Mouse (Mus musculus) gastrocnemius, postnatal 10 days (tissue): ENCODE data around the gene Ccl11. TPM values are rescaled to one million over a fixed set of nuclear protein-coding genes. Genes with fewer than 3 reads are reported as not detected.

Experiments
- DNase-seq: peaks from one replicate; pipeline ENCODE4 v3.0.0; 2021; ENCODE audit warnings: mixed read lengths
- long read RNA-seq, 2 experiments: library from polyadenylated mRNA; stranded (forward); transcript quantifications; one replicate each; pipeline ENCODE4 v2.0.0; 2021
- total RNA-seq, 2 experiments: library from RNA; stranded (reverse); gene quantifications; 2 replicates each; pipeline ENCODE4 v1.2.3; 2021

Ccl11 gene
- 10 to 100 TPM; 12.2 to 13.3 TPM for total RNA-seq
- long read RNA-seq, experiment 1, transcript Ccl11-201 (3 exons, 1,082 nt), result major isoform, 5 of 5 reads
- long read RNA-seq, experiment 1, partial matches to known transcripts, result 0 of 5 reads
- long read RNA-seq, experiment 1, other reads (novel, unspliced or antisense), result 0 of 5 reads
- long read RNA-seq, experiment 2, transcript Ccl11-201 (3 exons, 1,082 nt), result major isoform, 6 of 6 reads
- long read RNA-seq, experiment 2, partial matches to known transcripts, result 0 of 6 reads
- long read RNA-seq, experiment 2, other reads (novel, unspliced or antisense), result 0 of 6 reads

DNA sequence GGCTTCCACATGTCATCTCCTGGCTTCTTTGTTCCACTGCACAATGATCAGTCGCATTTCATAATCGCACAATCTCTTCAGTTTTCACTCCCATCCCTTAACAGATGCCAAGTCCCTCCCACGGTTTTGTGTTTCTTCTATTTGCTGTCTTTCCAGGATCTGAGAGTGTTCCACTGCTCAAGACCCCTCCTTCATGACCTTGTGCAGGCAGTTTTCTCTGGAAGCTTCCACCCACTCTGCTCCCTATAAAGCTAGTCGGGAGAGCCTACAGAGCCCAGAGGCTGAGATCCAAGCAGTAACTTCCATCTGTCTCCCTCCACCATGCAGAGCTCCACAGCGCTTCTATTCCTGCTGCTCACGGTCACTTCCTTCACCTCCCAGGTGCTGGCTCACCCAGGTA lies at the start of gene Ccl11:
Gene Ccl11 (plus strand): TSS at position 178 of the 400 bp plus-strand sequence.
- no peak for DNase-seq

DNA sequence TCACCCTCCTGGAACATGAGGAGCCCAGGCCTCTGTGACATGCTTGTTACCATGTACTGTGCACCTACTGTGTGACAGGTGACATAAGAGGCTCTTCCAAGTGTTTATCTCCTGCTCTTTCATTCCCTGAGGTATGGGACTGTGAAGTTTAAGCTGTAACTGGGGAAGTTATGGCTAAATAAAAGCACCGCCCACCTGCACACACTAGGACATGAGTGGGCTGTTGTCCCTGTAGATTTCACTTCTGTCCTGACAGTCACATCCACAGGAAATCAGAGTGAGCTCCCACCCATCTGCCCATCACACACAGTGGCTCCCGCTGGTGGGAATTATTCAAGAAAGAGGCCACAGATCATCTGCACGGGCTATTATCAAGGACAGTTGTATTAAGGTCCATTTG lies 47.5 kb upstream of the Ccl11 start:
- no peak for DNase-seq

DNA sequence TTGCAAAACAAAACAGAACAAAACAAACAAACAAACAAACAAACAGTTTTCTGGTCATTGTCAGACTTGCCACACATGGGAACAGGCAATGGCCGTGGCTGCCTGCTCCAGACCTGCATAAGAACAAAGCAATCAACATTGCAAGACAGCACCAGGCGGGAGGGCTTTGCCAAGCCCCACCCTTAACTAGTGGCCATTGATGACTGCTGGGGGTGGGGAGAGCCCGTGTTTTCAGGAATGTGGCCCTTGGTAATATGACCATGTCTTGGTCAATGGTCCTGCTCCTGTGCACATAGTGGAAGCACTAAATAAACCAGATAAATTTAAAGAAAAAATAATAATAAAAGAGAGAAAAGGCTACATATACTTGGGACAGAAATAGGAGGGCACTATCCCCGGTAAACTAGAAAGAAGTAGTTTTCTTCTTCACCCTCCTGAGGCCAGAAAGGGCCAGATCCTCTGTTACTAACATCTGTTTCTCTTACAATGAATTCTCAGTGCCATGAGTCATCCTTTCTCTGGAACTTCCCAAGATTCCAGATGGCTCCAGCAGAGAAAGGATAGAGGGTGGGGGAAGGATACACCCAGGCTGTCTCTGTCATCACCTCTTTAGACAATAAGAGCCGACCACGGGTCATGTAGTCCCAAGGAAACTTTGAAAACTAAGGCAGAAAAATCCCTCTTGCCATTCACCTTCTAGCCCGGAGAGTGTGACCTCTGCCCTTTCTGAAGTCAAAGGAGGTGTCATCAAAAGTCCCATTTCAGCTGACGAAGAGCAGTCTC lies 46.0 kb upstream of the Ccl11 start:
- DNase-seq, result no peak

DNA sequence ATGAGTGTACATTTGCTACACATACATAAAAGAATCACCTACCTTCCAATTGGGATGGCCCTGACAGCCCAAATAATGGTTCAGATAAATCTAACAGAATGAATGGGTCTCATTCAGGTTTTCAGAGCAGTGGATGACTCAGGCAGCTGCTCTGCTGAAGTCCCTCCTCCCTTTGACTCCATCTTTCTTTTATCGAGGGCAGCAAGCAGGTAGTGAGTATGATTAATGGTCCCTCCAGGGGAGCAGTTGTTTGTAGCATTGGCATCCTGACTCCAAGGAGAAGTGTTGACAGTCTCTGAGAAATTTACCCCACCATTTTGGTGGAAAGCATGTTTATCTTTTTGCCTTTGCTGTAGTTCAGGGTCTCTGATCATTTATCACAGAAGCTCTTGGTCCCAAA lies 43.9 kb upstream of the Ccl11 start:
- no peak for DNase-seq

DNA sequence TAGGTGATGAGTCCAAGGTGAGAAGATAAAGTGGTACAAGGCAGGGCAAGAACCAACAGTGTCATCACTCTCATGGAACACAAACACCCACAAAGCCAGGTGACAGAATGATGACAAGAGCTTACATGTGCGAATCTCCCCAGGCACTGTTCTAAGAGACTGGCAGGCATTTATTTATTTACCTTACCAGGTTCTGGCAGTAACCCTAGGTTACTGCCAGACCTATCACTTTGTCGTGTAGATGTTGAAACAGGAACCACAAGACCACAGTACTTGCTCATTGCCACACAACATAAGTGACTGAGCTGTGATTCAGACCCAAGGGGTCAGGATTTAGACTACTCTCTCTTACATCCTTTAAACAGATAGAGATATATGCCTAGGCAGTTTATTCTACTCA lies 42.6 kb upstream of the Ccl11 start:
- DNase-seq, result no peak

DNA sequence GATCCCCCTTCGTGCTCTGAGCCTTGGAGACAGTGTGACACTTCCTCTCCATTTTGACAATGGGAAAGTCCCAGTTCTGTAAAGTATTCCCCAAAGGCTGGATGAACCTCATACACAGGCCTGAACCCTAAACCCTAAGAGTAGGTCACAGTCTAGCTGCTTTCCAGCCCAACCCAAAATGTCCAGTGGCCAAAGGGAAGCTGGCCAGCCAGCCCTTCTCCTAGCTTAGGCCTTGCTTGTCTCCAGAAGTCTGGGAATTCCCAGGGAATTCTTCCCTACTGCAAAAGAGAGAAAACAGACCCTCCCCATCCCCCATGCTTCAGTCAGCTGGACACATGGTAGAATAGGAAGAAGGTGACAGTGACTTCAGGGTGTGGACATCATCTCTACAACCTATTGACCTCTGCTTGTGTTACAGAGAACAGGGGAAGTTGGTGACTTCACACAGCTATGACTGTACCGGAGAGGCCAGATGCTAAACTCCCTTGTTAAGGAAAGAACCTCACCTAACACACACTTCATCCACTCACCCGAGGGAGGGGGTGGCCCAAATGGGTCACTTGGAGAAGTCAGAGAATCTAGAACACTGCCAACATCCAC lies 41.3 kb upstream of the Ccl11 start:
- DNase-seq, result peak; percentile 30

DNA sequence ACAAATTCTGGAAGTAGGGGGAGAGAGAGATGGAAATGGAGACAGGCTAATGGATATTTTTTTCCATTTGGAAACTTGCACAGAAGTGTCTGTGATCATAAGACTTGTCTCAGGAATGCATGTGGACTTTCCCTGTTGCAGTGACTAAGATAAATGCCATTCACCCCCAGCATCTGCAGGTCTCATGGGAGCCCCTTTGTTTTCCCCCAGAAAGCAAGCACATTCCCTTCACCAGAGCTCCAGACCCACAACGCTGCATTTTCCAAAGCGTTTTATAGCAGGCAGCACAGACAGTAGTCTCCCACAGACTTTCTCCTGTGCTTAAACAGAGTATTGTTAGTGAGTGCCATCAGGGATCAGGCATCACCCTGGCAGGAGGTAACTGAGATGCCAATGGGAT lies 38.2 kb upstream of the Ccl11 start:
- DNase-seq, result no peak

DNA sequence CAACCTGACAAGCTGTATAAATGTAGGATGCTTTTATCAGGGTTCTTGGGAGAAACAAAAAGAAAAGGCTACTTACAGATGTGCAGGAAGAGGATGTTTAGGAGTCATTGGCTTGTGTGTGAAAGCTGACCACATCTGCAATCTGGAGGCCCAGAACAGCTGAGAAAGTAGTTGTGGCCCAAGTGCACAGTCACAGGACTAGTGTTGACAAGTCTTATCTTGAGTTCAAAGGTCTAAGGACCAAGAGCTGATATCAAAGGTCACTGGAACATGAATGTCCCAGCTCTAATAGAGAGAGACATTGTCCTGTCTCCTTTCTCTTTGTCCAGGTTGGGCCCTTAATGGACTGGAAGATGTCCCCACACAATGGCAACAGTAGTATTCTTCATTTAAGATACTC lies 37.8 kb upstream of the Ccl11 start:
- DNase-seq, result no peak

DNA sequence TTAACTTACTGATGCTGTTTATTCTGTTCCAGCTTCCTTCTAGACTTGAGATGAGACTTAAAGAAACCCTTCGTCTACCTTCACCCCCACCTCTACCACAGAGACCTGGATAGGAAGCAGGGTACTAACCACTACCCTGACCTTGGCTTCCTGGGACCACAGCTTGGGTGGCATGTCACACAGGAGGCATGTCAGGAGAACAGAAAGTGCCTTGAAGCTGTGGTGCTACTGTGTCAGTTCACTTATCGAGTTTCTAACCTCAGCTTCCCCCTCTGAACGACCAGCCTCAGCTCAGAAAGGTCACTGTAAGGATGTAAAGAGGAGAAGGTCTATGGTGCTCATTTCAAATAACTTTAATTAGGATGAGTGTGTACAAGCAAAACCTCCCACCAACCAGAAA lies 36.2 kb upstream of the Ccl11 start:
- no peak for DNase-seq

DNA sequence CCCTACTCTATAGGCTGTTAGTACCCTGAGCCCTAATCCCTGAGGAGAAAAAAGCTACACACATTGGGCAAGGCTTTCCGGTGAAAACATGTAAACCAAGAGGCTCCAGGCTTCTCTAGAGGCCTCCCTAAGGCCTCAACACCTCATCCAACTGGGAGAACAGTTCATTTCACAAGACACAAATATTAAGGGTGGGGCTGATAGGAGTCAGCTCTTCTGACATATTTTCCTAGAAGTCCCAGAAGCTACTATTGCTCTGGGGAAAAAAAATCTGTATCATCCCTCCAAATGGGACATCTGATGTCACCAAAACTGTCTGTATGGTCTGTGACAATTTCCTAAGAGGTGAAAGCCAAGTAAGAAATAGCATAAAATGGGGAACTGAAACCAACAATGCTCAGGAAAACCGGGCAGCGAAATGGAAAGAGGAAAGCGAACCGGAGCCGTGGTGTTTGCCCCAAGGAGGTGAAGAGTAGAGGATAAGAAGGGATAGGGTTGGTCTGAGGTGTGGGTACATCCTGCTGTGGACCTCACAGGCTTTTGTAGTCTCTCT lies 35.0 kb upstream of the Ccl11 start:
- no peak for DNase-seq

DNA sequence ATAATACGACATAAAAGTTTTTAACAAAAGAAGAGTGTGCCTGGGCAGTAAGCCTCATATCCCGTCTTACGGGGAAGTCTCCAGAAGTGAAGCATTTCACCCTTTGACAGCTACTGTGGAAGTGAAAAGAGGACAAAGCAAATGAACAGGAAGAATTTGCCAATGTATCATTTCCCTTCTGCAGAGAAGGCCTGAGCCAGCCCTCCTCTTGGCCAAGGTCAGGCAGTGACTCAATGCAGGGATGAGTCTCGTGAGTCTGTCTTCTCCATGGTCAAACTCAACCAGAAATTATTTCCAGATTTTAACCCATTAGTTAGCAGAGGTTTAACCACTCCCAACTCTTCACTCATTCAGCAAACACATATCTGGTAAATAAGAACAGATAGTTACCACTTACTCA lies 33.9 kb upstream of the Ccl11 start:
- no peak for DNase-seq

DNA sequence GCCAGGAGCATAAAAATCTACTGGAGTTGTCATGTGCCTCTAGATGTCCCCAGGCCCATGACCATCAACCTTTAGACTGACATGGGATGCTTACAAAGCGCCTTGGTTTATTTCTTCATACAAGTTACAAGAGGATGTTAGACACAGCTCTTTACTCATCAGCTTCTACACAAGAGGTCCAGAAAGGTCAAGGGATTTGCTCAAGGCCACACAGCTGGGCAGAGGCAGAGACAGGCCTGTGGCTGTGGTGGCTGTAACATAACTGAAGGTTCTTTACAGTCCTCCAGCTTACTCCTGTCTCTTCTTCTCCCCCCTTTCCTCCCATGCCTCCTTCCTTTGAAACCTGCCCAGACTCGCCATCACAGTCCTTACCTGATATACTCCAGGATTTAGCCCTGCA lies 27.5 kb upstream of the Ccl11 start:
- no peak for DNase-seq

DNA sequence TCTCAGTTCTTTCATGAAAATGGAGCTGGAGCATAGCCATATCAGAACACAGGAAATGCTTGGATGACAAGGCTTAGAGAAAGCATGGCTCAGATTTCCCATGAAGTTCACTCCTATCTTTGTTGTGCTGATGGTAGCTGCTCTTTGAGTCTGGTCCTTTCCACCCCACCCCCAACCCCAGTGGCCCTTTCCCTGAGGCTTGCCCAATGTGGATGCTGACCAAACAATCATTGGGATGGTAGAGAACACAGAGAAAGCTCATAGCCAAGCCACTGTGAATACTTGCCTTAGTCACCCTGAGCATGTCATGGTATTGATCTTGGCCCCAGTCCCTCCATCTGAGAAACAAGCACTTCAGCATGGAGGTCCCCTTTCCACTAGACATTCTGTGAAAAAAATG lies 25.5 kb upstream of the Ccl11 start:
- no peak for DNase-seq

DNA sequence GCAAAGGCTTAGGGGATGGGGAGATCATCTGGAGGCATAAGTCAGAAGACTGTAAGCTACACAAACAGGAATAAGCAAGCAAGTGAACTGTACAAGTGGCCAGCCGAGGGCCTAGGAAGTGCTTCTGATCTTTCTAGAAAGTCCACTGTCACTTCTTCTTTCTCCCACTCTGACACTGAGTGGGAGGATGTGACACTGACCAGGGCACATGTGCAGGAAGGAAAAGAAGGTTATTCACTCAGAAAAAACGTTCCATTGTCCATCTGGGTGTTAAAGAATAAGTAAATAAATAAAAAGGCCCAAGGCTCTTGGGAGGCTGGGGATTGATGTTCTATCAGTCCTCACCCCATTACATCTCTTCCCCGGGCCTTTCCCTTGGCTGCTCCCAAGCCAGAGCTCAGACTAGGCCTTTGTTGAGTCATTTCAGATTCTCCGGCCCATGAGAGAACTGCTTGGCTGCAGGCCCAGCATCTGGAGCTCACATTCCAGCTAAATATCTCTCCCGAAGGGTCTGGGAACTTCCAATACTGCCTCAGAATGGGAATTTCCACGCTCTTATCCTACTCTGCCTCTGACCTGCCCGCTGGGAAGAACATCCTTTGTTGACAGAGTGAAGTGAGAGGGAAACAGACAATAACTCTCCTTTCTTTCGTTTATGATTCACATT lies 24.8 kb upstream of the Ccl11 start:
- DNase-seq, result peak; percentile 82

DNA sequence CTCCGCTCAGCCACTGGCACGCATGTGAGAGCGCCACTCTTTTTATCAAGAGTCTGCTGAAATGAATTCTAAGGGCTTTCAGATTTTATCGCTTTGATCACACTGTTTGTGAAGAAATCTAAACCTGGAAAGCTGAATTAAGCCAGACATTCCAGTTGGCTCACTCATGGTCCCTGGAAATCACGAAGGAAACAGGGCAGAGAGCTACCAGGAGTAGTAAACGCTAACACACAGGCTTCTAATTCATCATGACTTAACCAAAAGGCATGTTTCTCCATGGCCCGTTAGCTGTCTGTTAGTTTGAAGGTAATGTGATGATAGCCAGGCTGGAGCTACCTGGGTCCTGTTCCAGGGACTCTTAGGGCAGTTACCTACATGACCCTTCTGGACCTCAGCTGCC lies 23.2 kb upstream of the Ccl11 start:
- DNase-seq, result no peak

DNA sequence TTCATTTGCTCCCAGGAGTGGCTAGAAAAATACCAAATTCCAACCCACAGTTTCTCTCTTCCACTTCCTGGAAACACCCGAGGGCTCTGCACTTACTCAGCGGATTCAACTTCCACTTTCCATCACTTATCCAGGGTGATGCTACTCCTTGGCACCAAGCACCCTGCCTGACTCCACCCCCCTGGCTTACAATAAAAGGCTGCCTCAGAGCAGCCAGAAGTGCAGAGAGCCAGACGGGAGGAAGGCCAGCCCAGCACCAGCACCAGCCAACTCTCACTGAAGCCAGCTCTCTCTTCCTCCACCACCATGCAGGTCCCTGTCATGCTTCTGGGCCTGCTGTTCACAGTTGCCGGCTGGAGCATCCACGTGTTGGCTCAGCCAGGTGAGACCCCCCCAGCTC lies 22.3 kb upstream of the Ccl11 start, which contains the start of gene Ccl2:
Gene Ccl2 (plus strand): TSS at position 216 of the 400 bp plus-strand sequence.
- DNase-seq, result peak; percentile 70

DNA sequence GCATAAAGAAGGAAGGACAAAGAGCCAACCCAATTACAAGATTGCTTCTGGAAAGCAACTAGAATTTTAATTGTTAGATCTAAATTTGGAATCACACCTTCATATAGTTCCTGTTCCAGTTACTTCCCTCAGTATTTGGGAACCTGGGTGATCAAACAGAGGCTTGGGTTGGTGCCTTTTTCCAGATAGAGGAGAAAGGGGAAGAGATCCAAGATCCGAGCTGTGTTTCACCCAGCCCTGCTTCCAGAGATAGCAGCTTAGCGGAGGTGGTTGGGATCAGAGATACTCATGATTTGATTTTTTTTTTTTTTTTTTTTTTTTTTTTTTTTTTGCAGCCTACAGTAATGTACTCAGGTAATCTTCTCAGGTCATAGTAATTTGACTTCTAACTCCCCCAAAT lies 21.8 kb upstream of the Ccl11 start:
- DNase-seq, result no peak

DNA sequence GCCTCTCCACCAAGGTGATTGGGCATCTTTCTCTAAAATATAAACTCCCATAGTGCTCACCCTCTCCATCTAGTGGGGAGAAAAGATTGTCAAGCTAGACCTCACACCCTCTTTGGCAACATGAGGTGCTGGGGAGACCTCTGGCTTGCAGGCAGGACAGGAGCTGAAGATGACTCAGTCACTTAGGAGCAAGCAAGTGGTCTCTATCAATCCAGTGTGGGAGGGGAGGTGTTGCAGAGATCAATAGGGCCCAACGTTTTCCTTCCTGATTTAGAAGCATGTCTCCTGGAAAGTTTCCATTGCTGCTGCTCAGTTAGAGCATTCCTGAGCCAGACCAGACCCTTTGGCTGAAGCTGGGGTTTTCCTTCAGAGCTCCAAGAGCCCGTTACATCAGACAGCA lies 19.1 kb upstream of the Ccl11 start, which contains the start of gene Gm17268:
Gene Gm17268 (minus strand): TSS at position 28 of the 400 bp plus-strand sequence.
- DNase-seq, result no peak

DNA sequence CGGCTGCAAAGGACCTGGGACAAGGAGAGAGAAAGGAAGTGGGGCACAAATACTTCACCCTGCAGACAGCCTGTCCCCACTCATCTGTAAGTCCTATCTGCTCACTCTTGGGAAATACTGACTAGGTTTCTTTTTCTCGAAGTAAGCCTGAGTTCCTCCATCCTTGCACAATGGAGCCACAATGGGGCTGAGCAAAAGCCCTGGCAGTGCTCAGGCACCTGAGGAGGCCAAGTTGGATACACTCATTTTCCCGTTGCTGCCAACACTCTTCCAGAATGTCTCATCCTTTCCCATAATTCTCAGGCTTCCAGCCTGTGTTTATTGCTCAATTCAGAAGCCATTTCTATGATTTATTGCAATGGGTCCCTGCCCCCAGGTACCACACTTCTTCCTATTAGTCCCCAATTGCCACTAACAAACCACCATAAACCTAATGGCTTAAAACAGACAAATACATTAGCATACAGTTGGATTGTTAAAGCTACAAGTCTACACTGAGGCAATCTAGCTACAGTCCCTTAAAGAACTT lies 18.4 kb upstream of the Ccl11 start:
- no peak for DNase-seq

DNA sequence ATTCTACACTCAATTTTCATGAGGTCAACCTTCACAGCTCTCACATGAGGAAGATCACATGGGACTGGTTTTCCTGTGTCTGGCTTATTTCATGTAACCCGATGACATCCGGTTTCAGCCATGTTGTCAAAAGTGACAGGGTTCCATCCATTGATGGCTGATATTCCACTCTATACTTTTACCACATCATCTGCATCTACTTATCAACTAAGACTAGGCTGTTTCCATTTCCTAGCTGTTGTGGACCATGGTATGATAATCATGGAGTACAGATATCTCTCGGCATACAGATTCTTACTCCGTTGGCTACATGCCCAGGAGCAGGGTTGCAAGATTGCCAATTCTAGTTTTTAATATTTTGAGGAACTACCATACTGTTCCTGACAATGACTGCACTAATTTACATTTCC lies 15.9 kb upstream of the Ccl11 start:
- DNase-seq, result no peak

DNA sequence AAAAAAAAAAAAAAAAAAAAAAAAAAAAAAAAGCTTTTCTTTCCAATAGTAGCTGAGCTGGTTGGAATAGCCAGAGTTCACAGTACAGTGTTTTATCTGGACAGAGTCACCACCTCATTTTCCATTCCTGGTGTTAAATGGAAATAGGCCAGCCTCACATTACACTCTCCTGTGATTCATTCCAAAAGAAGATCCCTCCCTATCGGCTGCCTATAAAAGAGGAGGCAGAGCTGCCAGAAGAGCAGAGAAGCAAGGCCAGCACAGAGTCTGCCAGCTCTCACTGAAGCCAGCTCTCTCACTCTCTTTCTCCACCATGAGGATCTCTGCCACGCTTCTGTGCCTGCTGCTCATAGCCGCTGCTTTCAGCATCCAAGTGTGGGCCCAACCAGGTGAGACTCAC lies 12.2 kb upstream of the Ccl11 start, which contains the start of gene Ccl7:
Gene Ccl7 (plus strand): TSS at position 242 of the 400 bp plus-strand sequence.
- peak; percentile 25 for DNase-seq
